Mouse (Mus musculus): ENCODE results near the gene Ddr1. TPM values are rescaled to one million over a fixed set of nuclear protein-coding genes. Genes with fewer than 3 reads are reported as not detected.
"Not testable (repeated sequence)": the region's sequence is repeated elsewhere in the genome, so short reads cannot be mapped to it uniquely, and the experiment has no call there.

The Ddr1 gene
- polyA plus RNA-seq, 1 experiment from 2014 or later: 72.5 TPM

DNA sequence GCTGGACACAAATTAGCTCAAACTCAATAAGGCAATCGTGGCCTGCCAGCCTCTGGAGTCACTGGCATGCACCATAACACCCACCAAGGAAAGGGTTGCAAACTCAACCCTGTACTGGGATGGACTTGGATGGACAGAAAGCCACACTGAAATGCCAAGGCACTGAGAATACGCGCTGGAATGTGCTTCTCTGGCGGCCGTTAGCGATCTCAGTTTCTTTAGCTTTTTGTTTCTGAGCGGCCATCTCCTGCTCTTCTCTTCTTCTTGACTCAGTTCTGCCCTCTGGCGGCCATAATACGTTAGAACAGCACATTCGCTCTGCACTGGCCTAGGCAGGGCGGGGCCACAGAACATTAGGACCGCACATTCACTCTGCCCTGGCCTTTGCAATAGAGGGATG is 33.3 kb upstream of the Ddr1 start:
- Histone ChIP-seq H3K27ac (no peak overlapping the region), H3K9ac (no peak overlapping the region), H3K4me2 (replicated peaks) (peak overlapping the region; percentile 23; the same call in 1 of the 2 replicates), H3K9me3 (ENCODE audit: control insufficient read depth, low read length) (no peaks in the 10 kb centered on the region), H3K4me1 (replicated peaks; ENCODE audit: control insufficient read depth, insufficient read depth, low read length) (0 out of 2 replicates have a peak, but pooled peaks cover 4% of the 10 kb centered on the region), H3K36me3 (replicated peaks; ENCODE audit: control insufficient read depth, insufficient read depth) (no peaks in the 10 kb centered on the region), H3K4me3 (replicated peaks; ENCODE audit: low read length) (no peak overlapping the region), H3K27me3 (ENCODE audit: control insufficient read depth, insufficient read depth, low read length) (no peaks in the 10 kb centered on the region)
- peak; percentile 75; the same call in 1 of the 2 replicates for ATAC-seq (ENCODE audit: low FRiP score)
- WGBS: 11% methylated on average over 12 of the region's 12 CpGs
- DNase-seq (ENCODE audit: low spot score): peak; percentile 81

DNA sequence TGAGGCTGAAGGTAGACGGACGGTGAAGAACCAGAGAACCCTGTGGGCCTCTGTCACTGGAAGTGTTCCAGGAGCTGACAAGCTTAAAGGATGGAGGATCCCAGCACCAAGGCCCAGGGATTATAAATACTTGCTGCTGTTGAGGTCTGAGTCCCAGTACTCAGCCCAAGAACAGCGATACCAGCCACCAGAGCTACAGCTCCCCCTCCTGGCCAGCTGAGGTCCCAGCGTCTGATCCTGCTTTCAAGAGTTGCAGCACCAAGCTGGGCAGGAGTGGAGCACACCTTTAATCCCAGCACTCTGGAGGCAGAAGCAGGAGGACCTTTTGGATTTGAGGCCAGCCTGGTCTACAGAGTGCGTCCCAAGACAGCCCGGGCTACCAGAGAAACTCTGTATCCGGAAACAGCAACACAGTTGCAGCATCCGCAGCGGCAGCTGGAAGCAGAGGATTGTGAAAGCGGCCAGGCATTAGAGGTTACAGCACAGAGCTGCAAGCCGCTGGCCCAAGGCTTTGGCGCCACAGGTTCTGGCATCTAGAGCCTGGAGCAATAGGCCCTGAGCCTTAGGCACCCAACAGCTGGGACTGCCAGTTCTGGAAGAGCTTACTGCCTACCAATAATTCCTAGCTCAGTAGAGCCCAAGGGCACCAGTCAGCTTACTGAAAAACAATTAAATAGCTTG is 32.0 kb upstream of the Ddr1 start:
- Histone ChIP-seq H3K4me3 (replicated peaks; ENCODE audit: low read length) (no peak overlapping the region), H3K27me3 (ENCODE audit: control insufficient read depth, insufficient read depth, low read length) (no peaks in the 10 kb centered on the region), H3K27ac (no peak overlapping the region; the same call in 1 of the 2 replicates), H3K9ac (no peak overlapping the region), H3K36me3 (replicated peaks; ENCODE audit: control insufficient read depth, insufficient read depth) (no peaks in the 10 kb centered on the region), H3K4me1 (replicated peaks; ENCODE audit: control insufficient read depth, insufficient read depth, low read length) (0 out of 2 replicates have a peak, but pooled peaks cover 4% of the 10 kb centered on the region), H3K4me2 (replicated peaks) (no peak overlapping the region), H3K9me3 (ENCODE audit: control insufficient read depth, low read length) (no peaks in the 10 kb centered on the region)
- ATAC-seq (ENCODE audit: low FRiP score): no peak
- peak; percentile 62 for DNase-seq (ENCODE audit: low spot score)
- 39% methylated on average over 12 of the region's 12 CpGs for WGBS

- Histone ChIP-seq H3K4me2 (replicated peaks) (no peak overlapping the region), H3K4me3 (replicated peaks; ENCODE audit: low read length) (no peak overlapping the region), H3K9ac (no peak overlapping the region), H3K27ac (no peak overlapping the region), H3K27me3 (ENCODE audit: control insufficient read depth, insufficient read depth, low read length) (no peaks in the 10 kb centered on the region), H3K36me3 (replicated peaks; ENCODE audit: control insufficient read depth, insufficient read depth) (no peaks in the 10 kb centered on the region), H3K9me3 (ENCODE audit: control insufficient read depth, low read length) (no peaks in the 10 kb centered on the region), H3K4me1 (replicated peaks; ENCODE audit: control insufficient read depth, insufficient read depth, low read length) (0 out of 2 replicates have a peak, but pooled peaks cover 4% of the 10 kb centered on the region)
- 86% methylated on average over 2 of the region's 2 CpGs for WGBS
- no peak for DNase-seq (ENCODE audit: low spot score)
- ATAC-seq (ENCODE audit: low FRiP score): no peak
These were observed 30.1 kb upstream of the Ddr1 start for GRCm38 (mm10) chr17:35734478-35734877.

- DNase-seq (ENCODE audit: low spot score) (no peak), ATAC-seq (ENCODE audit: low FRiP score) (no peak)
- no peaks in the 10 kb centered on the region for H3K27me3 ChIP-seq (ENCODE audit: control insufficient read depth, insufficient read depth, low read length)
- no peak overlapping the region for H3K27ac ChIP-seq
- 93% methylated on average over 2 of the region's 2 CpGs for WGBS
- no peak overlapping the region for H3K4me2 ChIP-seq (replicated peaks)
- no peak overlapping the region for H3K4me3 ChIP-seq (replicated peaks; ENCODE audit: low read length)
- H3K36me3 ChIP-seq (replicated peaks; ENCODE audit: control insufficient read depth, insufficient read depth): no peaks in the 10 kb centered on the region
- H3K9ac ChIP-seq: no peak overlapping the region
- 0 out of 2 replicates have a peak, but pooled peaks cover 4% of the 10 kb centered on the region for H3K4me1 ChIP-seq (replicated peaks; ENCODE audit: control insufficient read depth, insufficient read depth, low read length)
- H3K9me3 ChIP-seq (ENCODE audit: control insufficient read depth, low read length): no peaks in the 10 kb centered on the region
These were observed 29.0 kb upstream of the Ddr1 start for GRCm38 (mm10) chr17:35733398-35733797.

DNA sequence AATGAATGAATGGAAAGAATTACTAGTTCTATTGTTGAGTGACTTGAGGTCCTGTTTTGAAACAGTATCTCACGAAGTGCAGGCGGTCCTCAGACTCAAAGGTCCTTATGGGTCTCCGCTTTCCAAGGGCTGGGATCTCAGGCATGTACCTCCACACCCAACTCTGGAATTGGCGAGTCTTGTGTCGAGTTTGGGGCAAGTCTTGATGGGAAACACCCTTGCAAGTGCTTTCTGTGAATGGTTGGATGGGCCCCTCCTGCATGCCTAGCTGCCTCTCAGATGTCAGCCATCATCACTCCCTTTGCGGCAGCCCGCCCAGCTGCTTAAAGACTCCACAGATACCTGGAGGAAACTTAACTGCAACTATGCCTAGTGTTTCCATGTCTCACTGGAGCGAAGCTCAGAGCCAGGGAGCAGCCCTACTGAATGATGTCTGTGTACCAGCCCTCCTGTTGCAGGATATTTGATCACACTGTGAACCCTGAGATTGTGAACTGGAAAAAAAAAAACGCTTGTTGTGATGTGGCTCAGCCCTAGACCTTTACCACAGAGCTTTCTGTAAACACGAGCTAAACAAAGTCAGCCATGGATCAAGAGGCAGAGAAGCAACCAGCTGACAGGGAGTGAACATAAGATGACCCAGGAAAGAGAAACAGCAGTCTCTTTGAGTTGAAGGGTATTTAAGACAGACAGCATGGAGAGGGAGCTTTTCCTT is 27.2 kb upstream of the Ddr1 start:
- Histone ChIP-seq H3K4me2 (replicated peaks) (no peak overlapping the region), H3K4me3 (replicated peaks; ENCODE audit: low read length) (no peak overlapping the region), H3K9ac (no peak overlapping the region), H3K27me3 (ENCODE audit: control insufficient read depth, insufficient read depth, low read length) (no peaks in the 10 kb centered on the region), H3K36me3 (replicated peaks; ENCODE audit: control insufficient read depth, insufficient read depth) (no peaks in the 10 kb centered on the region), H3K4me1 (replicated peaks; ENCODE audit: control insufficient read depth, insufficient read depth, low read length) (0 out of 2 replicates have a peak, but pooled peaks cover 4% of the 10 kb centered on the region), H3K27ac (no peak overlapping the region), H3K9me3 (ENCODE audit: control insufficient read depth, low read length) (no peaks in the 10 kb centered on the region)
- ATAC-seq (ENCODE audit: low FRiP score): no peak
- 72% methylated on average over 10 of the region's 10 CpGs for WGBS
- no peak for DNase-seq (ENCODE audit: low spot score)

DNA sequence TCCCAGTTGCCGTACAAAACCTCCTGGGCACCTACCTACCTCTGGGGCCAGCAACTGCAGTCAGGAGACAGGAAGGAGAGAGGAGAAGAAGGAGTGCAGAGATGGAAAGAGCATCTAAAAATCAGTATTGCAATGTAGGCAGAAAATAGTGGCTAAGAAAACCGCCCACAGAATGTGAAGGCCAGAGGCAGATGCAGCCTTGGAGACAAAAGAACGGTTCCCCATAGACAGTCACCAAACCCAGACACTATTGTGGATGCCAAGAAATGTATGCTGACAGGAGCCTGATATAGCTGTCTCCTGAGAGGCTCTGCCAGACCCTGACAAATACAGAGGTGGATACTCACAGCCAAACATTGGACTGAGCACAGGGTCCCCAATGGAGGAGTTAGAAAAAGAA is 25.7 kb upstream of the Ddr1 start:
- WGBS: 74% methylated on average over 3 of the region's 3 CpGs
- H3K9ac ChIP-seq: not testable (repeated sequence)

GRCm38 (mm10) chr17:35728821-35729220 is 24.4 kb upstream of the Ddr1 start:
- no peak overlapping the region for H3K4me2 ChIP-seq (replicated peaks)
- H3K27me3 ChIP-seq (ENCODE audit: control insufficient read depth, insufficient read depth, low read length): no peaks in the 10 kb centered on the region
- H3K36me3 ChIP-seq (replicated peaks; ENCODE audit: control insufficient read depth, insufficient read depth): no peaks in the 10 kb centered on the region
- H3K4me1 ChIP-seq (replicated peaks; ENCODE audit: control insufficient read depth, insufficient read depth, low read length): no peaks in the 10 kb centered on the region
- H3K4me3 ChIP-seq (replicated peaks; ENCODE audit: low read length): no peak overlapping the region
- no peak overlapping the region for H3K27ac ChIP-seq
- no peak for DNase-seq (ENCODE audit: low spot score)
- H3K9me3 ChIP-seq (ENCODE audit: control insufficient read depth, low read length): no peaks in the 10 kb centered on the region
- no peak for ATAC-seq (ENCODE audit: low FRiP score)
- 86% methylated on average over 4 of the region's 4 CpGs for WGBS
- no peak overlapping the region for H3K9ac ChIP-seq

More for the DNA sequence above, 25.7 kb upstream of the Ddr1 start:
- not testable (repeated sequence) for DNase-seq (ENCODE audit: low spot score); H3K9me3 ChIP-seq (ENCODE audit: control insufficient read depth, low read length); H3K27me3 ChIP-seq (ENCODE audit: control insufficient read depth, insufficient read depth, low read length); H3K36me3 ChIP-seq (replicated peaks; ENCODE audit: control insufficient read depth, insufficient read depth); H3K4me1 ChIP-seq (replicated peaks; ENCODE audit: control insufficient read depth, insufficient read depth, low read length); H3K27ac ChIP-seq; ATAC-seq (ENCODE audit: low FRiP score); H3K4me2 ChIP-seq (replicated peaks); H3K4me3 ChIP-seq (replicated peaks; ENCODE audit: low read length)

DNA sequence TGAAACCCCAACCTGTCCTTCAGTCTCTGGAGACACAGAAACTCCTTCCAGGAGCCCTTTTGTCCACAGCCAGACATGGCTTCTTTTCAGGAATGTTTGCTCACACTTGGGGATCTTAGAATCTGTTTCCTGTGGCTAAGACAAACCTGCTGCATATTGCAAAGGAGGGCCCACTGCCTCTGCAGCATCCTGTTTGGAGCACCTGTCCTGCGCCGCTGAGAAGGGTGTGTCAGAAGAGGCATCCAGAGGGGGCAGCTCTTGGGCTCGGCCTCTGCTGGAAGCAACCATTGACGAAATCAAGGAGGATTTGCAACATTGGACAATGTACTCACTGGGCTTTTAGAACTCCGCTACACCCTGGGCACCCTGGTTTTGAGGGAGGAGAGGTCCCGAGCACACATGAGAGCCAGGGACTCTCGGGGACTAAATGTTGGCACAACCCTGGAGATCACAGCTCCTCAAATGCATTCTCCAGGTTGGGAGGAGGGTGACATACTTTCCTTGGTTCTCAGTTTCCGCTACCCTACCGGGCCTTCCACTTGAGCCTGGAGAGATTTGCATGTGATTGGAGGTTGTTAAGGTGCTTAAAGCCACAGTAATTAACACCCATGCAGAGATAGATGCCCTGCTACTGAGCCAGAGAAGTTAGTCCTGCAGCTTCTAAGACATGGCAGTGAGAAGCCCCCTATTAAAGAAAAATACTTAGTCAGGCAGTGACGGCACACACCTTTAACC is 23.2 kb upstream of the Ddr1 start:
- Histone ChIP-seq H3K4me2 (replicated peaks) (no peak overlapping the region), H3K27me3 (ENCODE audit: control insufficient read depth, insufficient read depth, low read length) (no peaks in the 10 kb centered on the region), H3K4me1 (replicated peaks; ENCODE audit: control insufficient read depth, insufficient read depth, low read length) (no peaks in the 10 kb centered on the region), H3K9me3 (ENCODE audit: control insufficient read depth, low read length) (no peaks in the 10 kb centered on the region), H3K36me3 (replicated peaks; ENCODE audit: control insufficient read depth, insufficient read depth) (no peaks in the 10 kb centered on the region), H3K27ac (no peak overlapping the region), H3K4me3 (replicated peaks; ENCODE audit: low read length) (no peak overlapping the region), H3K9ac (no peak overlapping the region)
- no peak for ATAC-seq (ENCODE audit: low FRiP score)
- DNase-seq (ENCODE audit: low spot score): no peak
- 44% methylated on average over 10 of the region's 10 CpGs for WGBS

DNA sequence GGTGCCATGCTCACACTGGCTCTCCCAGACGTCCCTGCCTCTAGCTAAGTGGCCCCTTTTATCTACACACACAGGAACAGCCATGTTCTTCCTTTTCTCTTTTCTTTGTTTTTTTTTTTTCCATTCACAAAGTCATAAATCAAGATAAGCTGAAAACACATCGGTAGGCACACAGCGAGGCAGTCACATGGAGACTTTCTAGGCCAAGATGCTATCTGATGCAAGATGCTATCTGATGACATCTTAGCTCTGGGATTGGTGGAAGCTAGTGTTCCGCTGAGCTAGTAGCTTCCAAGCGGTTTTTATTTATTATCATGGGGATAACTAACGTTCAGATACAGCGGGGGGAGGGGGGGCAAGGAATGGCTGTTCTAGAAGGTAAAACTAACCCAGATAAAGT is 22.6 kb upstream of the Ddr1 start:
- Histone ChIP-seq H3K9ac (no peak overlapping the region), H3K9me3 (ENCODE audit: control insufficient read depth, low read length) (no peaks in the 10 kb centered on the region), H3K36me3 (replicated peaks; ENCODE audit: control insufficient read depth, insufficient read depth) (no peaks in the 10 kb centered on the region), H3K27me3 (ENCODE audit: control insufficient read depth, insufficient read depth, low read length) (no peaks in the 10 kb centered on the region), H3K27ac (no peak overlapping the region), H3K4me1 (replicated peaks; ENCODE audit: control insufficient read depth, insufficient read depth, low read length) (no peaks in the 10 kb centered on the region), H3K4me2 (replicated peaks) (no peak overlapping the region), H3K4me3 (replicated peaks; ENCODE audit: low read length) (no peak overlapping the region)
- no peak for DNase-seq (ENCODE audit: low spot score)
- ATAC-seq (ENCODE audit: low FRiP score): no peak
- 49% methylated on average over 7 of the region's 7 CpGs for WGBS
